Mouse (Mus musculus): ENCODE measurements around the gene Pxt1.

GRCm38 (mm10) chr17:28895217-28895875 lies 48.3 kb downstream of the Pxt1 start:
- TF ChIP-seq POLR2A (IDR thresholded peaks at IDR 0.05; ENCODE audit: insufficient read depth, low read depth, low read length) (no peak), CTCF (IDR thresholded peaks at IDR 0.05) (no peak)

Measured in heart, adult 2 months (tissue).